Mouse (Mus musculus): ENCODE measurements around the gene Sppl2c. TPM values are rescaled to one million over a fixed set of nuclear protein-coding genes. Genes with fewer than 3 reads are reported as not detected.

The Sppl2c gene
- not detected in 2 replicates for polyA plus RNA-seq (2012; ENCODE audit: low replicate concordance)

GRCm38 (mm10) chr11:104186135-104186836 is at the start of gene Sppl2c:
Gene Sppl2c (plus strand): TSS chr11:104186327.

GRCm38 (mm10) chr11:104231041-104231911 is 45.1 kb downstream of the Sppl2c start, which contains the start of gene Mapt:
Gene Mapt (plus strand): TSS chr11:104231390.

Other genes with a start within 250 kb of the Sppl2c start
- gene Nsf, start 232.3 kb upstream of the Sppl2c start, polyA plus RNA-seq (2012; ENCODE audit: low replicate concordance), result 1.5 and 7.1 TPM in 2 replicates
- gene Arf2, start 219.6 kb upstream of the Sppl2c start, polyA plus RNA-seq (2012; ENCODE audit: low replicate concordance), result 0.74 and 5.2 TPM in 2 replicates
- gene Crhr1, start 53.5 kb upstream of the Sppl2c start, polyA plus RNA-seq (2012; ENCODE audit: low replicate concordance), result 0.63 and 0.81 TPM in 2 replicates
- 2.0 and 5.6 TPM in 2 replicates for gene Mapt, start 45.1 kb downstream of the Sppl2c start, polyA plus RNA-seq (2012; ENCODE audit: low replicate concordance)